In the genomic region with DNA sequence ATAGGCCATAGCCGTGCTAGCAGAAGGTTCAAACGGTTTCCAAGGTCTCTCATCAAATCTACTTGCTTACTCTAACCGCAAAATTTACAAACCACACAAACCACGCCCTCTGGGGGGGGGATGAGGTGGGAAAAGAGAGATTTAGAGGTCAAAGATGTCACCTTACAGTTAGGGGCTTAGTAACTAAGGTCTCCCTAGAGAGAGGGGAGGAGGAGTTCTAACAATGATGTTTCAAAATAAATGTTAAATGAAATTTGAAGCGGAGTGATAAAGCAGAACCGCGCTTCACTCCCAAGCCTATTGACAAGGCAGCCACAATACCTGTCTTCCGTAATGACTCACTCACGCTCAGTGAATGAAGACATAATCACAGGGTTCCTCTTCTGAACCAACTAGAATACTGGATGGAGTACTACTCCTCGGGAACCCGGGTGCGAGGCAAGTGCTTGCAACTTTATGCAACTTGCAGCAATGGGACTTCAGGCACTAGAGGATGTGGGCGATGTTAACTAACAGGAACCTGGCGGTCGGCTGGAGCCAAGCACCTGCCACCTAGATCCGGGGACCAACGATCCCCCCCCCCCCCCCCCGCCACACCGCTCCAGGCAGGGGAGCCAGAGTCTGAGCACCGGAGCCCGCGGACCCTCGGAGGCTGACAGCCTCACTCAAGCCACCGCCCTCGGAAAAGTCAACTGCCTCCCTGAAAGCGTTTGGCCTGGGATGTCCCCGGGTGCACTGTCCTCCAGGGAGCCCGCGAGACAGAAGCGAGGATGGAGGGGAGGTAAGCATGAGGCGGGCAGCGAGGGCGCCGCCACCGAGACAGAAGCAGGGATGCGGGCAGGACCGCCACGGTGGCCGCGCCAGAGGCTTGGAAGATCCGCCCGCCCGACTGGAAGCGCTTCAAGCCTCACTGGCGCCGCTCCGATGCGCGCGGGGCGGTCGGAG, we compare ENCODE assay signal across 7 mouse cellular contexts. TPM values are rescaled to one million over a fixed set of nuclear protein-coding genes. Genes with fewer than 3 reads are reported as not detected.
DNase-seq lines count a peak whose midpoint lies in the region; ATAC-seq and TF ChIP-seq lines count a peak whose summit lies in the region.

No protein-coding gene starts in this region.

- TF ChIP-seq EP300 in heart, postnatal 0 days (IDR thresholded peaks at IDR 0.05; ENCODE audit: low read depth), result no peak

- H3K9me3 ChIP-seq in heart, postnatal 0 days (replicated peaks; ENCODE audit: control insufficient read depth, low read length), result no peaks in the 10 kb centered on the region
- no peaks in the 10 kb centered on the region for H3K9me3 ChIP-seq in limb, embryonic 10.5 days (replicated peaks)
- no peaks in the 10 kb centered on the region for H3K9me3 ChIP-seq in midbrain, embryonic 10.5 days (replicated peaks)
- H3K9me3 ChIP-seq in stomach, embryonic 14.5 days (ENCODE audit: control insufficient read depth, low read depth, low read length), result no peaks in the 10 kb centered on the region

- H3K4me2 ChIP-seq in heart, postnatal 0 days (ENCODE audit: low read depth, low read length), result peak overlapping the region; percentile 97
- peak overlapping the region; percentile 94 for H3K4me2 ChIP-seq in stomach, embryonic 14.5 days (replicated peaks; ENCODE audit: low read depth, low read length)

- DNase-seq in CD8-positive naive resting alpha-beta T cell, adult 2 months (ENCODE audit: low read depth in 2 of 2, low spot score in 2 of 2), result peak; percentile 62 to 81
- DNase-seq in Muller cell, postnatal 12 days (ENCODE audit: inconsistent ontology term), result peak; percentile 40
- peak; percentile 5 for DNase-seq in embryo, embryonic 9.5 days (ENCODE audit: extremely low spot score)
- DNase-seq in heart, postnatal 0 days (ENCODE audit: low spot score), result no peak
- no peak for DNase-seq in limb, embryonic 10.5 days (ENCODE audit: low spot score)
- DNase-seq in midbrain, embryonic 10.5 days (ENCODE audit: low spot score), result no peak

- no peak for TF ChIP-seq CTCF in heart, postnatal 0 days (IDR thresholded peaks at IDR 0.05; ENCODE audit: low read depth)

- H3K4me1 ChIP-seq in heart, postnatal 0 days (ENCODE audit: control insufficient read depth, insufficient read depth), result no peaks in the 10 kb centered on the region
- H3K4me1 ChIP-seq in limb, embryonic 10.5 days, result peaks cover 20% of the 10 kb centered on the region
- H3K4me1 ChIP-seq in midbrain, embryonic 10.5 days, result peaks cover 16% of the 10 kb centered on the region
- peaks cover 8% of the 10 kb centered on the region; the same call in 1 of the 2 replicates for H3K4me1 ChIP-seq in stomach, embryonic 14.5 days (ENCODE audit: control insufficient read depth, insufficient read depth, low read length)

- H3K27ac ChIP-seq in heart, postnatal 0 days (ENCODE audit: low read depth), result peak overlapping the region; percentile 91
- H3K27ac ChIP-seq in limb, embryonic 10.5 days, result peak overlapping the region; percentile 87
- peak overlapping the region; percentile 90 for H3K27ac ChIP-seq in midbrain, embryonic 10.5 days (replicated peaks)
- H3K27ac ChIP-seq in stomach, embryonic 14.5 days (ENCODE audit: low read length), result peak overlapping the region; percentile 77

- H3K9ac ChIP-seq in heart, postnatal 0 days (replicated peaks; ENCODE audit: low read depth, low read length), result peak overlapping the region; percentile 74
- H3K9ac ChIP-seq in stomach, embryonic 14.5 days (replicated peaks; ENCODE audit: low read depth, low read length), result peak overlapping the region; percentile 60

- peak overlapping the region; percentile 66 for H3K4me3 ChIP-seq in heart, postnatal 0 days (ENCODE audit: low read depth, low read length)
- H3K4me3 ChIP-seq in limb, embryonic 10.5 days, result peak overlapping the region; percentile 86
- H3K4me3 ChIP-seq in midbrain, embryonic 10.5 days, result peak overlapping the region; percentile 85
- peak overlapping the region; percentile 60 for H3K4me3 ChIP-seq in stomach, embryonic 14.5 days (ENCODE audit: low read depth, low read length)

- no peaks in the 10 kb centered on the region for H3K36me3 ChIP-seq in heart, postnatal 0 days (replicated peaks; ENCODE audit: control insufficient read depth, insufficient read depth, low read length)
- H3K36me3 ChIP-seq in limb, embryonic 10.5 days, result no peaks in the 10 kb centered on the region
- H3K36me3 ChIP-seq in midbrain, embryonic 10.5 days, result no peaks in the 10 kb centered on the region
- no peaks in the 10 kb centered on the region for H3K36me3 ChIP-seq in stomach, embryonic 14.5 days (ENCODE audit: control insufficient read depth, insufficient read depth, low read length)

- ATAC-seq in heart, postnatal 0 days (ENCODE audit: insufficient read depth, low read depth), result peak; percentile 63
- ATAC-seq in stomach, embryonic 14.5 days (ENCODE audit: insufficient number of reproducible peaks, insufficient read depth, low FRiP score, low read depth), result peak; percentile 75

- H3K27me3 ChIP-seq in heart, postnatal 0 days (ENCODE audit: control insufficient read depth, insufficient read depth, low read length), result no peaks in the 10 kb centered on the region
- H3K27me3 ChIP-seq in limb, embryonic 10.5 days (ENCODE audit: low read depth, poor library complexity, severe bottlenecking), result peaks cover 8% of the 10 kb centered on the region; the same call in 1 of the 2 replicates
- H3K27me3 ChIP-seq in midbrain, embryonic 10.5 days (ENCODE audit: low read depth, poor library complexity, severe bottlenecking), result peaks cover 17% of the 10 kb centered on the region
- no peaks in the 10 kb centered on the region for H3K27me3 ChIP-seq in stomach, embryonic 14.5 days (ENCODE audit: control insufficient read depth, insufficient read depth, low read length)

- WGBS in heart, postnatal 0 days, result 1% methylated on average over 41 of the region's 52 CpGs
- WGBS in limb, embryonic 10.5 days, result 2% methylated on average over 51 of the region's 52 CpGs
- WGBS in midbrain, embryonic 10.5 days, result 2% methylated on average over 49 of the region's 52 CpGs
- WGBS in stomach, embryonic 14.5 days, result 2% methylated on average over 42 of the region's 52 CpGs

RNA-seq across cellular contexts. Expression of gene Entpd5, which starts 0.7 kb away (rescaled TPM):
- 37.6 and 59.8 TPM in 2 replicates for total RNA-seq in heart, postnatal 0 days (2014; rRNA removed; ENCODE audit: low replicate concordance)
- 37.5 and 40.5 TPM in 2 replicates for polyA plus RNA-seq in heart, postnatal 0 days (2015; fragmentation: Nextera tagmentation; extraction: Ambion mirVana)
- 7.8 and 8.9 TPM in 2 replicates for polyA plus RNA-seq in limb, embryonic 10.5 days (2016; fragmentation: Nextera tagmentation; extraction: Ambion mirVana)
- 8.0 and 8.4 TPM in 2 replicates for polyA plus RNA-seq in midbrain, embryonic 10.5 days (2016; fragmentation: Nextera tagmentation; extraction: Ambion mirVana)
- 15.0 and 15.8 TPM in 2 replicates for polyA plus RNA-seq in stomach, embryonic 14.5 days (2014; fragmentation: Nextera tagmentation; extraction: Ambion mirVana)

RNA-seq across cellular contexts. Expression of gene Bbof1, which starts 0.7 kb away (rescaled TPM):
- total RNA-seq in heart, postnatal 0 days (2014; rRNA removed; ENCODE audit: low replicate concordance), result 0.04 TPM in 1 of 2 replicates, not detected in the other
- polyA plus RNA-seq in heart, postnatal 0 days (2015; fragmentation: Nextera tagmentation; extraction: Ambion mirVana), result 1.3 and 2.3 TPM in 2 replicates
- 0.36 and 0.51 TPM in 2 replicates for polyA plus RNA-seq in limb, embryonic 10.5 days (2016; fragmentation: Nextera tagmentation; extraction: Ambion mirVana)
- polyA plus RNA-seq in midbrain, embryonic 10.5 days (2016; fragmentation: Nextera tagmentation; extraction: Ambion mirVana), result 0.94 and 1.1 TPM in 2 replicates
- 1.00 and 1.5 TPM in 2 replicates for polyA plus RNA-seq in stomach, embryonic 14.5 days (2014; fragmentation: Nextera tagmentation; extraction: Ambion mirVana)

RNA-seq across cellular contexts. Expression of gene Rnf113a2, which starts 8.8 kb away (rescaled TPM):
- total RNA-seq in heart, postnatal 0 days (2014; rRNA removed; ENCODE audit: low replicate concordance), result 9.4 and 14.1 TPM in 2 replicates
- 20.9 and 22.1 TPM in 2 replicates for polyA plus RNA-seq in heart, postnatal 0 days (2015; fragmentation: Nextera tagmentation; extraction: Ambion mirVana)
- 23.1 and 24.8 TPM in 2 replicates for polyA plus RNA-seq in limb, embryonic 10.5 days (2016; fragmentation: Nextera tagmentation; extraction: Ambion mirVana)
- polyA plus RNA-seq in midbrain, embryonic 10.5 days (2016; fragmentation: Nextera tagmentation; extraction: Ambion mirVana), result 23.7 and 25.2 TPM in 2 replicates
- polyA plus RNA-seq in stomach, embryonic 14.5 days (2014; fragmentation: Nextera tagmentation; extraction: Ambion mirVana), result 24.8 and 26.0 TPM in 2 replicates

RNA-seq across cellular contexts. Expression of gene Aldh6a1, which starts 42.7 kb away (rescaled TPM):
- 80.0 and 80.1 TPM in 2 replicates for total RNA-seq in heart, postnatal 0 days (2014; rRNA removed; ENCODE audit: low replicate concordance)
- 71.9 and 74.9 TPM in 2 replicates for polyA plus RNA-seq in heart, postnatal 0 days (2015; fragmentation: Nextera tagmentation; extraction: Ambion mirVana)
- polyA plus RNA-seq in limb, embryonic 10.5 days (2016; fragmentation: Nextera tagmentation; extraction: Ambion mirVana), result 13.2 and 20.6 TPM in 2 replicates
- 16.5 and 20.2 TPM in 2 replicates for polyA plus RNA-seq in midbrain, embryonic 10.5 days (2016; fragmentation: Nextera tagmentation; extraction: Ambion mirVana)
- polyA plus RNA-seq in stomach, embryonic 14.5 days (2014; fragmentation: Nextera tagmentation; extraction: Ambion mirVana), result 35.5 and 40.1 TPM in 2 replicates

RNA-seq across cellular contexts. Expression of gene Lin52, which starts 43.1 kb away (rescaled TPM):
- total RNA-seq in heart, postnatal 0 days (2014; rRNA removed; ENCODE audit: low replicate concordance), result 11.1 and 23.7 TPM in 2 replicates
- polyA plus RNA-seq in heart, postnatal 0 days (2015; fragmentation: Nextera tagmentation; extraction: Ambion mirVana), result 12.4 and 14.3 TPM in 2 replicates
- 25.8 and 29.2 TPM in 2 replicates for polyA plus RNA-seq in limb, embryonic 10.5 days (2016; fragmentation: Nextera tagmentation; extraction: Ambion mirVana)
- polyA plus RNA-seq in midbrain, embryonic 10.5 days (2016; fragmentation: Nextera tagmentation; extraction: Ambion mirVana), result 31.4 and 37.4 TPM in 2 replicates
- 20.4 and 23.0 TPM in 2 replicates for polyA plus RNA-seq in stomach, embryonic 14.5 days (2014; fragmentation: Nextera tagmentation; extraction: Ambion mirVana)

Comparison
In these comparisons a context has a peak if more than half of its experiments do, and no peak if none do; other contexts are left out.
1. DNase-seq: peak in CD8-positive naive resting alpha-beta T cell, adult 2 months (2 of 2), Muller cell, postnatal 12 days (single experiment) and embryo, embryonic 9.5 days (single experiment); none in heart, postnatal 0 days (single experiment), limb, embryonic 10.5 days (single experiment) and midbrain, embryonic 10.5 days (single experiment).
2. Peak in every context shown above with its lines, with median percentiles within 50 percentile points of each other: H3K27ac ChIP-seq and H3K4me3 ChIP-seq.